Mouse (Mus musculus): ENCODE data around the gene Stx18. TPM values are rescaled to one million over a fixed set of nuclear protein-coding genes. Genes with fewer than 3 reads are reported as not detected.

The Stx18 gene
- polyA plus RNA-seq, 1 experiment, result 31.6 TPM

DNA sequence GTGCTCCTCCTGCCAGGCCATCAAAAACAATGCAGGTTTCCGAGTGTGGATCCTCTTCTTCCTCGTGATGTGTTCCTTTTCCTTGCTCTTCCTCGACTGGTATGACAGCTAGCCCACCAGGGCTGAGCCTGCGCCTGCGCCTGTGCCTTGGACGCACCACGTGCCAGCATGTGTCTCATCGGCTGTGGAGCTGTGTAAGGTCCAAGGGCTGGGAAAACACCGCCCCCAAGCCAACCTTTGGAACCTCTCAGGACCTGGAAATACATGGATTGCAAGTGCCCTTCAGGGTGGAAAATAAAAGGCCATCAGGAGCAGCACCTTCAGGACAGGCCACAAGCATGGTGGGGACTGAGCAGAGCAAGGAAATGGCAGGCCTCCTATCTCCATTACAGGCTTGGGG is 97.7 kb downstream of the Stx18 start:
- no peaks in the 10 kb centered on the region for H3K36me3 ChIP-seq (ENCODE audit: control insufficient read depth, insufficient read depth, low read length)
- no peak overlapping the region for H3K4me3 ChIP-seq (ENCODE audit: control insufficient read depth, low read depth, low read length)

DNA sequence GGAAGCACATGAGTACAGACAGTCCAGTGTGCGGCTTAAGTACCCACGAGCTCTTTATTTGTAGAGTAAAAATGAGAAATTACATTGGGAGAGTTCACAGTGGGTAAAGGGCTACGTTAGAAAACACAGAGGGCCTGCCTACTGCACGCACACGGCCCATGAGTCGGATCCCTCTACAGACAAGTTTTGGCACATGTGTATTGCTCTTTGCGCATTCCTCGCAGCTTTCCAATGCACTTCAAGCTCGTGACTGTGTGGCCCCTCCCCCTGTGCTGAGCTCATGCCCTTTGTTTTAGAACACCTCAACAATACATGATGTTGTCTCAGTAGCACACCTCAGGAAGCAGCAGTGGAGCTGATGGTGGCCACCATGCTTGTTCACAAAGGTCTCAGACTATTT is 98.6 kb downstream of the Stx18 start:
- Histone ChIP-seq H3K4me3 (ENCODE audit: control insufficient read depth, low read depth, low read length) (no peak overlapping the region), H3K27me3 (ENCODE audit: control insufficient read depth, insufficient read depth, low read length) (no peaks in the 10 kb centered on the region), H3K27ac (ENCODE audit: control insufficient read depth, insufficient read depth, low read depth, low read length) (no peak overlapping the region), H3K36me3 (ENCODE audit: control insufficient read depth, insufficient read depth, low read length) (no peaks in the 10 kb centered on the region), H3K4me1 (ENCODE audit: control insufficient read depth, insufficient read depth, low read length) (no peaks in the 10 kb centered on the region)
- TF ChIP-seq CTCF (IDR thresholded peaks at IDR 0.05; ENCODE audit: control insufficient read depth, insufficient read depth, insufficient replicate concordance, low read depth, low read length) (no peak), POLR2A (IDR thresholded peaks at IDR 0.05; ENCODE audit: control insufficient read depth, low read depth, low read length) (no peak)

More for the DNA sequence above, 97.7 kb downstream of the Stx18 start:
- H3K4me1 ChIP-seq (ENCODE audit: control insufficient read depth, insufficient read depth, low read length), result no peaks in the 10 kb centered on the region
- H3K27ac ChIP-seq (ENCODE audit: control insufficient read depth, insufficient read depth, low read depth, low read length), result no peak overlapping the region
- TF ChIP-seq POLR2A (IDR thresholded peaks at IDR 0.05; ENCODE audit: control insufficient read depth, low read depth, low read length) (no peak), CTCF (IDR thresholded peaks at IDR 0.05; ENCODE audit: control insufficient read depth, insufficient read depth, insufficient replicate concordance, low read depth, low read length) (no peak)
- H3K27me3 ChIP-seq (ENCODE audit: control insufficient read depth, insufficient read depth, low read length), result no peaks in the 10 kb centered on the region

DNA sequence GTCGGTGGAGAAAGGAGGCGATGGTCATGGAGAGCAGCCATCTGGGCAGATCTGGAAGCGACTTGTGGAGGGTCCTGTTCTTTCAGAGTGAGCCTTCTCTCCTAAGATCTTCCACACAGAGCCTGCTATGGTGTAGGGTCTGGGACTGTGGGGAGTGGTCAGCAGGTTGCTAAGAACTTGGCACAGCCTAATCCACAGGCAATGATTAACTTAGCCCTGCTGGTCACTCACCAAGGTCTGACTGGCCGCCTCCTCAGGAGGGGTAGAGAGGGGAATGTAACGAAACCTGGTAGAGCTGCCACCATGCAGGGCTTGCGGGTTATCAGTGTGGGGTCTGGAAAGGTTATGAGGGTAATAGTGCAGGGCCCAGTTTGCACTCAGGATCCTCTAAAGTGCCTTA is 102.4 kb downstream of the Stx18 start:
- H3K27ac ChIP-seq (ENCODE audit: control insufficient read depth, insufficient read depth, low read depth, low read length), result no peak overlapping the region
- TF ChIP-seq CTCF (IDR thresholded peaks at IDR 0.05; ENCODE audit: control insufficient read depth, insufficient read depth, insufficient replicate concordance, low read depth, low read length), result no peak
- TF ChIP-seq POLR2A (IDR thresholded peaks at IDR 0.05; ENCODE audit: control insufficient read depth, low read depth, low read length), result no peak
- no peaks in the 10 kb centered on the region for H3K36me3 ChIP-seq (ENCODE audit: control insufficient read depth, insufficient read depth, low read length)
- no peaks in the 10 kb centered on the region for H3K27me3 ChIP-seq (ENCODE audit: control insufficient read depth, insufficient read depth, low read length)
- peaks cover 1% of the 10 kb centered on the region; the same call in 1 of the 2 replicates for H3K4me1 ChIP-seq (ENCODE audit: control insufficient read depth, insufficient read depth, low read length)
- no peak overlapping the region for H3K4me3 ChIP-seq (ENCODE audit: control insufficient read depth, low read depth, low read length)

DNA sequence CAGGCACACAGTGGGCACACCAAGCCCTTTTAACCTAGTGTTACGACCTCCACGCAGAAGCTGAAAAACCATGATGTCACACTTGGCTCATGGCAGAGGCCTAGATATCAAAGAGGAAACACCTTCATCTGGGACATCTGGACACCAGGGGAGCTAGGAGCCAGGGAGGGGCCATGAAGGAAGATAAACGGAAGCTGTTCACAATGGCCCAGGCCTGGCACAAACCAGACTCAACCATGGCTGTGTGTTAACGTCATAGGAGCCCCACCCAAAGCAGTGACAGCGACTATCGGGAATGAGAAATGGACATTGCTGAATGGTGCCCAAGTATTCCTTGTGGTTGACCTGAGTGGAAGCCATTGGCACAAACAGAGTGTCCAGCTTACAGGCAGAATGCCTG is 108.0 kb downstream of the Stx18 start:
- no peak overlapping the region for H3K4me3 ChIP-seq (ENCODE audit: control insufficient read depth, low read depth, low read length)
- H3K4me1 ChIP-seq (ENCODE audit: control insufficient read depth, insufficient read depth, low read length), result peaks cover 4% of the 10 kb centered on the region; the same call in 1 of the 2 replicates
- no peak overlapping the region for H3K27ac ChIP-seq (ENCODE audit: control insufficient read depth, insufficient read depth, low read depth, low read length)
- H3K36me3 ChIP-seq (ENCODE audit: control insufficient read depth, insufficient read depth, low read length), result no peaks in the 10 kb centered on the region; the same call in 1 of the 2 replicates
- H3K27me3 ChIP-seq (ENCODE audit: control insufficient read depth, insufficient read depth, low read length), result no peaks in the 10 kb centered on the region
- TF ChIP-seq CTCF (IDR thresholded peaks at IDR 0.05; ENCODE audit: control insufficient read depth, insufficient read depth, insufficient replicate concordance, low read depth, low read length) (no peak), POLR2A (IDR thresholded peaks at IDR 0.05; ENCODE audit: control insufficient read depth, low read depth, low read length) (no peak)

DNA sequence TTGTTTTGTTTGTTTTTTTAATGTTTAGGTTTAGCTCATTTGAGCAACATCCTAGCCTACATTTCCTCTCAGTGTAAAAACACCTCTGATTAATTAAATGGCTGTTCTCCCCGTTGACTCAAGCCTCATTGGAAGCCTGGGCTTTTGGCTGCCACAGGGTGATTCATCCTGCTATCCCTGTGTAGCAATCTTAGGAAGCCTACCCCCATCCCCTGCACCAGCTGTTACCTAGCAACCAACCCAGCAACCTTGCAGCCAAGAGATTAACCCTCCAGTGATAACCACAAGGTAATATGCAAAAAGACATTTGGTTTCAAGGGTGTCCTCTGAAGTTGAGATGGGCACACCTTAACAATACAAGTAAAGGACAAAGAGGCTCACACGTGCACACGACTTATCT is 112.7 kb downstream of the Stx18 start:
- H3K4me3 ChIP-seq (ENCODE audit: control insufficient read depth, low read depth, low read length), result no peak overlapping the region
- no peaks in the 10 kb centered on the region for H3K27me3 ChIP-seq (ENCODE audit: control insufficient read depth, insufficient read depth, low read length)
- 0 out of 2 replicates have a peak, but pooled peaks cover 2% of the 10 kb centered on the region for H3K4me1 ChIP-seq (ENCODE audit: control insufficient read depth, insufficient read depth, low read length)
- no peaks in the 10 kb centered on the region; the same call in 1 of the 2 replicates for H3K36me3 ChIP-seq (ENCODE audit: control insufficient read depth, insufficient read depth, low read length)
- TF ChIP-seq CTCF (IDR thresholded peaks at IDR 0.05; ENCODE audit: control insufficient read depth, insufficient read depth, insufficient replicate concordance, low read depth, low read length) (no peak), POLR2A (IDR thresholded peaks at IDR 0.05; ENCODE audit: control insufficient read depth, low read depth, low read length) (no peak)
- H3K27ac ChIP-seq (ENCODE audit: control insufficient read depth, insufficient read depth, low read depth, low read length), result no peak overlapping the region

DNA sequence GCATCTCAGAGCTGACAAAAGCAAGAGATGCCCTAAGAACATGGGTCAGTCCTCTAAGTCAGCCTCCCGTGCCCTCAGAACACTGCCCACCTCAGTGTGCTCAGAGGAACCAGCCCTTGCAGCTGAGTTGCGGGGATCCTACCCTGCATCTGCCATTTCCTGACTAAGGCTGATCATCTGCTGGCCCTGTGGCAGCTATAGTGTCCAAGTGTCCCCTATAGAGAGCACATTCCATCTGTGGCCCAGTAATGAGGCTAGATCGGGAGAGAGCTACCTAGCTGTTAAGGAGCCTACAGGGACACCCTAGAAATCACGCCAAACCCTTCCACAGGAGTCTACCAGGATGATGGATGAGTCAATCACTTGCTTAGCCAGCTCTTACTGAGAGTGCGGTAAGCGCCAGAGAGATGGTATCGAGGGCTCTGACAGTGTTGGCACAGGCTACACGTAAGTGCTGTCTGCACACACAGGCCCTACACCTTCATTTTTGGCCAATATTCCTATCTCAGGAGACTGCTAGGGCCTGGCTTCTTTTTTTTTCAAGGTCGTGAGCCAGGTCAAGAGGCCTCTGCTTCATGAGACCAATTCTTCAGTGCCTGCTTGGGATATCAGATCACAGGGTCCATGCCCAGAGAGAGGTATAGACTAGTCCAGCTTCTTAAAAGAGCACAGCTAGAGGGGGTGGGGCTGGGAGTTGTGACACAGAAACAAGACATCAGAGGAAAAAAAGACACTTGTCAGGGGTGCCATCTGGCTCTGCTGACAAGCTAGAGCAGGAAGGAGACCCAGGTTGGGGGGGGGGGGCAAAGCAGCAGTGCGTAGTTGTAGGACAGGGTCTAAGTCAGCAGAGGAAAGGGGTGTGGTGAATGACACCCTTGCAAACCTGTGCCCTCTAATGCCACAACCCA is 113.9 kb downstream of the Stx18 start:
- Histone ChIP-seq H3K27me3 (ENCODE audit: control insufficient read depth, insufficient read depth, low read length) (no peaks in the 10 kb centered on the region), H3K36me3 (ENCODE audit: control insufficient read depth, insufficient read depth, low read length) (no peaks in the 10 kb centered on the region; the same call in 1 of the 2 replicates), H3K27ac (ENCODE audit: control insufficient read depth, insufficient read depth, low read depth, low read length) (no peak overlapping the region), H3K4me1 (ENCODE audit: control insufficient read depth, insufficient read depth, low read length) (no peaks in the 10 kb centered on the region), H3K4me3 (ENCODE audit: control insufficient read depth, low read depth, low read length) (no peak overlapping the region)
- no peak for TF ChIP-seq CTCF (IDR thresholded peaks at IDR 0.05; ENCODE audit: control insufficient read depth, insufficient read depth, insufficient replicate concordance, low read depth, low read length)
- TF ChIP-seq POLR2A (IDR thresholded peaks at IDR 0.05; ENCODE audit: control insufficient read depth, low read depth, low read length), result no peak

DNA sequence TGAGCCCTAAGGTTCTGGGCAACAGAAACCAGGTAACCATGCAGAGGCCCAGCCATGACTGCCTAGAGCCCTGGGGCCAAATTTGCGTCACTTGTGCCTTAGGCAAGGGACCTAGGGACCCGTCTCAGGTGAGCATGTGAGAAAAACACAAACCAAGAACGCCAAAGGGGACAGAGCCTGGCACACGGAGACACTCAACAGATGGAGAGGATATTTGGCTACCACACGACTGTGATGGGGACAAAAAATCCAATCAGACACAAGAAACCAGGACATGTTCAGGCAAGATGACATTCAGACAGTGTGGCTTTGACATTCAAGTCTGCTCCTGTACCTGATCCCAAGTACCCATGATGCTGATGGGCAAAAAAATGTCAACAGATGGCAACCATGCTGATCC is 115.1 kb downstream of the Stx18 start:
- no peaks in the 10 kb centered on the region; the same call in 1 of the 2 replicates for H3K36me3 ChIP-seq (ENCODE audit: control insufficient read depth, insufficient read depth, low read length)

More for the DNA sequence above, 115.1 kb downstream of the Stx18 start:
- H3K4me3 ChIP-seq (ENCODE audit: control insufficient read depth, low read depth, low read length), result no peak overlapping the region
- no peak for TF ChIP-seq CTCF (IDR thresholded peaks at IDR 0.05; ENCODE audit: control insufficient read depth, insufficient read depth, insufficient replicate concordance, low read depth, low read length)
- no peak for TF ChIP-seq POLR2A (IDR thresholded peaks at IDR 0.05; ENCODE audit: control insufficient read depth, low read depth, low read length)
- H3K27me3 ChIP-seq (ENCODE audit: control insufficient read depth, insufficient read depth, low read length), result no peaks in the 10 kb centered on the region
- H3K27ac ChIP-seq (ENCODE audit: control insufficient read depth, insufficient read depth, low read depth, low read length), result no peak overlapping the region
- H3K4me1 ChIP-seq (ENCODE audit: control insufficient read depth, insufficient read depth, low read length), result peaks cover 2% of the 10 kb centered on the region

Measured in testis, adult 2 months (tissue).